Mouse (Mus musculus) spleen, postnatal 0 days (tissue): Measurements from ENCODE around the gene Efna3. TPM values are rescaled to one million over a fixed set of nuclear protein-coding genes. Genes with fewer than 3 reads are reported as not detected.

Source experiments
- polyA plus RNA-seq: library from polyadenylated mRNA; unstranded; fragments of >200 nt; fragmentation: Nextera tagmentation; extraction: Ambion mirVana; gene quantifications from 2 replicates; pipeline ENCODE4 v1.2.1, GENCODE M21; 2015

Gene Efna3
- polyA plus RNA-seq, result 0.12 and 0.20 TPM in 2 replicates

DNA sequence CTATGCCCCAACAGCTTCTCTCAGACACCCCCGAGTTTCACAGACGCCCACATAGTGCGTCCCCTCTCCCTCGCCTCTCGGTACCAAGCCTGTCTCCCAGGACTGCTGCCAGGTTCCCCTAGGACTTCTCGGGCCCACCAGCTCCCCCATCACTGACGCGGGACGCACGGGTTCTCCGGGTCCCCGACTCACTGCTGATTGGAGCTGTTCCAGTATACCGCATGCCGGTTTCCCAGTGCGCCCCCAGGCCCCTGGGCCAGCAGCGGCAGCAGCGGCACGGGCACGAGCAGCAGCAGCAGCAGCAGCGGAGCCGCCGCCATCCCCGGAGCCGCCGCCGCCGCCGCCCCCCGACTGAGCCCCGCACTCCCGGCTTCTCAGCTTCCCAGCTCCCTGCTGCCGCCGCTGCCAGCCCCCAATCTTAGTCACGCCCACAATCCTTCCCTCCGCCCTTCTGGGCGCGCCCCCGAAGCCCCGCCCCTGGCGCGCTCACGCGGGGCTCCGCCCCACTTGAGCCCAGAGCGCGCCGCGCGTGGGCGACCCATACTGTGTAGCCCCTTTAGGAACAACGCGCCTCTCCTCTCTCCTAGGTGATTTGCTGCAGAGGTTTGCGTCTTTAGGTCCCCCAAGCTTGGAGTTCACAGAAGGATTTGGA is at the start of gene Efna3:
Efna3 (minus strand) TSS at position 452 of the 652 bp plus-strand sequence.

DNA sequence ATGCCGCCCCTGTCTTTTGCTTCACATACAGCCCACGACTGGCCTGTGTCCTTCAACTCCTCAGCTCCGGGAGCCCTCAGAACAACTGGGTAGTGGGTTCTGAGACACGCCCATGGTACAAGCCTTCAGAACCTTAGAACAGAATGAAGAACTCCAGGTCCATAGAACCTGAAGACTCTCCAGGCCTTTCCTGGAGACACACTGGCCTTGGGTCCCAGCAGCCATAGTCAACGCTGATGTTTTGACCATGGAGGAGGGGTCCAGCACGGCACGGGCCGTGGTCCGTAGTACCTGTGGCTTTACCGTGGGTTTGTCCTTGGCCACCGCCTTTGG is 42.4 kb upstream of the Efna3 start, which contains the start of gene Dcst1:
Dcst1 (minus strand) TSS at position 101 of the 333 bp plus-strand sequence.

DNA sequence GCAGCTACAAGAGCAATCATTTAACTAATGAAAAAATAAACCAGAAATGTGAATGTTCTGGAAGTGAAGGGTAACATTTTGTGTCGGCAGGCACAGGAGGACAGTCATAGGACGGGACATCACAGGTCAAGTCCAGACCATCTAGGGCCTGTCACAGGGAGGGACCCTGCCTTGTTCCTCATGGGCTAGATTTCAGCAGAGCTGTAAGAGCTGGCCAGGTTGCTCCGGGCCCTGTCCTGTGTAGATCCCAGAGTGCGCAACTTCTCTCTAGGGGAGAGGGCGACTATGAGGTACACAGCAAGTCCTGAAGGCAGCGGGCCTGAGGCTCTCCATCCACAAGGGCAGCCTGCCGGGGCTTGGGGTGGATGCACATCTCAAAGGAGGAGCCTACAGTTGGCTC is 38.9 kb upstream of the Efna3 start, which contains the start of gene Dcst2:
Dcst2 (plus strand) TSS at position 301 of the 400 bp plus-strand sequence.

DNA sequence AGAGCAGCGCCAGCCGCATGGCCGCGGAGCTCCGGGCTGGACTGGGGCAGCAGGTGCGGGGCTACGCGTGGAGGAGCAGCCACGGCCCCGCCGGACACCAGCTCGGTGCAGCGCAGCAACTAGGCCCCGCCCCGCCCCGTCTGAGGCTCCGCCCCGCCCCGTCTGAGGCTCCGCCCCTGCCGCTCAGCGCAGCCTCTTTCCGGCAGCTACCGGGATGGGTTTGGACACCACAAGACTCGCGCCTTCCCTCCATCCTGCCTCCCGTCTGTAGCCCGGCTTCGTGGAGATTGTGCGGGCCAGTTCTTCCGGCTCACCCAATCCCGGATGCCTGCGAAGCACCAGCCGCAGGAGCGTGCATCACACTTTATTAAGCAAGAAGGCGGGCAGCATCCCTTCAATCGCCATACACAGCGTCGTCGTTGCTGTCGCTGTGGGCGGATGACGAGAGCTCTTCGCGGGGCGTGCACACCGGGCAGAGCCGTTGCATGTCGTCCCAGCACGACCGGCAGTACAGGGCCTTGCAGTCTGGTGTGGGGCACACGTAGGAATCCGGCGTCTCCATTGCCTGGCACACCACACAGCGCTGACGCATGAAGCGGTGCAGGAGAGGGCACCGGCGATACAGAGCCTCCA is 27.2 kb upstream of the Efna3 start, which contains the start of gene Adam15:
Adam15 (minus strand) TSS at position 128 of the 633 bp plus-strand sequence.

DNA sequence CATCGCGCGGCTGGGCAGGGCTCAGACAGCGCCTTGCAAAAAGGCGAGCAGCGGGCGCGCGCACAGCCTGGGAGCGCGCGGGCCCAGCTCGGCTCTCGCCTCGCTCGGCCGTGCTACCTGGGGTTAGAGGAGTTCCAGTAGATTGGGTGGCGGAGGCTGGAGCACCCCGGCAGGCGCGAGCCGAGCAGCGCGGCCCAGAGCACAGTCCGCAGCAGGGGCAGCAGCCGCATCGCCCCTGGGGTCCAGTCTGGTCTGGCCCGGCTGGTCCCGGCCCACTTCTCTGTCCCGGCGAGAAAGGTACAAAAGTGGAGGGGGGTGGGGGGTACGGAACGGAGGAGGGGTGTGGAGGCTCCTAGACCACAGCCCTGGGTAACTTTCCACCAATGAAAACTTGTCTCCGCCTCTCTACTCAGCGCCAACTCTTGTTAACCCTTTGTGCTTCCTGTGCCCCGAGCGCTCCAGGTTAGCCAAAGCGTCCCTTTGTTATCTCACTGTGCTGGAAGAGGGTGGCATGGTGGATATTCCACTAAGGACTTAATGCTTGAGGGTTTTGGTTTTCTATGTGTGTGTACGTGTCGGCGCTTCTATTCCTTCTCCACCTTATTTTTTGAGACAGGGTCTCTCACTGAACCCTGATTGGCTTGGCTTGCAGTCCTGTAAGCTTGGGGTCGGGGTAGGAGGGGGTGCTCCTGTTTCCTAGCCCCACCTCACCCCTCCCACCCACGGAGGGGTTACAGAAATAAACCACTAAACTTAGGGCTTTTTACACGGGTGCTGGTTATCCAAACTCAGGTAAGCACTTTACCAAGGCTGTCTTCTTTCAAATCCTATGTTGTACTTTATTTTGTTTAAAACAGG is 15.2 kb upstream of the Efna3 start, which contains the start of gene Efna4:
Efna4 (minus strand) TSS at position 308 of the 858 bp plus-strand sequence.

DNA sequence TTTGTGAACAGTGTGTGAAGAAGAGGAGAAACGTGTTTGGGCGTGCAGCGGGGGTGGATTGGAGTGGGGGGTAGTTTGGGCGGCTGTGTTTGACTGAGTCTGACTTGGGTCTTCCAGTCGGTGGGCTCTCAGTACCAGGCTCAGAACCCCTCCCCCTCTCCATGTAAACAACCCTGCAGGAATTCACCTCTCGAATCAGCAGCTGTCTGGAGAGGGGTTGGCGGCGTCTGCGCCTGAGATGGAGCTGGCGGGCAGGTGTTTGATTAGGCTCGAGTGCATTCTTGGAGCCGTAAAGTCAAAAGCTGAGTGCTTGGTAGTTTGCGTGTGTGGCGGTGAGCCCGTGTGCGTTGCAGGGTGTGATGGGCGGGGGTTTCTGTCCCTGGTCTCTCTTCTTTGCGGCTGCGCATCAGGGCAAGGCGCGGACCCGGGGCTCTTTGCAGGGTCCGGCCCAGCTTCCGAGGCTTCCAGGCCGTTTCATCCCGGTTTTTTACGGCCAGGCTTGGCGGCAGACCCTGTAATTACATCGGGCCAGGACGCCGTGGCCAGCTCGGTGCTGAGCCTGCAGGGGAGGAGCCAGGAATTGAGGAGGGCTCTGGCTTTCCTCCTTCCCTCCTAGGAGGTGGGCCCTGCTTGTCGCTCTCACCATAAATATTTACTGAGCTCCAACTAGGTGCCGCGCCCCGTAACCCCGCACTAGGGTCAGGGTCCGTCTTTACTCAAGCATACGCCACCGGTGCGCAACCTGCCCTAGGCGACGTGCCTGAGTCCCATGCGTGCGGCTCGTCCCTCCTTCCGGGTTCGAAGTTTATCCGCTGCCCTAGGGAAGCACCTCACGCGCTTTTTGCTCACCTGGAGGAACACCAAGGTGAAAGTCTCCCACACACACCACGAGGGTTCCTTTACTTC is 41.9 kb downstream of the Efna3 start, which contains the start of gene Efna1:
Efna1 (minus strand) TSS at position 537 of the 906 bp plus-strand sequence.

DNA sequence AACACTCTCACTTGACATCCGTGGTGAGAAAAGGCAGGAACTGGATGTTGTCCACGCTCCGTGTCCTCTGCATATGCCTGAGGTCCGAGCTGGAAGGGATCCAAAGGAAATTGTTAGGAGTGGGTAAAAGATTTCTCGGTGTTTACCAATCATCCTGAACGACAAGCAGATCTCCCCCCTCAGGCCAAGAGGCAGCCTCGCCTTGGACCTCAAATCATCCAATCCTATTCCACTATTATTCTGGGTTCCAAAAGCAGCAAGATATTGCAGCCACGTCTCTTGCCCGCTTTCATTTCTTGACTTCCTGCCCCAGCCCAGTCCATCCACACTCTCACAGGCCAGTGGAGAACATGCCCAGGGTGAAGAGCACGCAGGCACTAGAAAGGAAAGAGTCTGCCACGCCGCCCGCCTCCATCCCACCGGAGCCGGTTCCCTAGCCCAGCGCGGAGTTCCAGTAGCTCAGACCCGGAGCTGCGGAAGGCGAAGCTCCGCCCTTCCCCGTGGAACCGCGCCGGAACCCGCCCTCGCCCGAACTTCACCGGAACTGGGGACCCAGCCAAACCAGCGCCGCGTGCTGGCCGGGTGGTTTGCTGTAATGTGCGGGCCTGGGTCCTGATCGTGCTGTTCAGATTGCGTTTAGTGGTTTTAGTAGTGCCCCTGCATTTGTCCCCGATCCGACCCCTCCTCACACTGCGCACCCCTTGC is 52.6 kb downstream of the Efna3 start, which contains the start of gene Slc50a1:
Slc50a1 (minus strand) TSS at position 520 of the 705 bp plus-strand sequence.

Other genes with a start within 250 kb of the Efna3 start
- 5.8 and 6.5 TPM in 2 replicates for gene Rusc1, start 229.7 kb downstream of the Efna3 start, polyA plus RNA-seq
- not detected in 2 replicates for gene Gm43738, start 221.9 kb downstream of the Efna3 start, polyA plus RNA-seq
- 52.6 and 62.7 TPM in 2 replicates for gene Fdps, start 221.0 kb downstream of the Efna3 start, polyA plus RNA-seq
- gene Pklr, start 186.8 kb downstream of the Efna3 start, polyA plus RNA-seq, result 37.9 and 48.2 TPM in 2 replicates
- gene Hcn3, start 162.8 kb downstream of the Efna3 start, polyA plus RNA-seq, result 0.87 and 0.97 TPM in 2 replicates
- gene Clk2, start 158.2 kb downstream of the Efna3 start, polyA plus RNA-seq, result 14.5 and 15.9 TPM in 2 replicates
- 51.1 and 56.9 TPM in 2 replicates for gene Scamp3, start 145.5 kb downstream of the Efna3 start, polyA plus RNA-seq
- 3.4 and 7.0 TPM in 2 replicates for gene Fam189b, start 139.8 kb downstream of the Efna3 start, polyA plus RNA-seq
- 27.4 and 34.1 TPM in 2 replicates for gene Gba, start 120.0 kb downstream of the Efna3 start, polyA plus RNA-seq
- gene Thbs3, start 107.8 kb downstream of the Efna3 start, polyA plus RNA-seq, result 4.1 and 6.7 TPM in 2 replicates
- 110 and 117 TPM in 2 replicates for gene Mtx1, start 95.9 kb downstream of the Efna3 start, polyA plus RNA-seq
- 0.24 and 0.66 TPM in 2 replicates for gene Muc1, start 93.9 kb downstream of the Efna3 start, polyA plus RNA-seq
- 142 and 145 TPM in 2 replicates for gene Krtcap2, start 77.0 kb downstream of the Efna3 start, polyA plus RNA-seq
- 0.10 and 0.32 TPM in 2 replicates for gene Trim46, start 76.7 kb downstream of the Efna3 start, polyA plus RNA-seq
- 92.8 and 112 TPM in 2 replicates for gene Dpm3, start 63.6 kb downstream of the Efna3 start, polyA plus RNA-seq
- gene Slc50a1, start 52.4 kb downstream of the Efna3 start, polyA plus RNA-seq, result 36.7 and 47.5 TPM in 2 replicates
- gene Efna1, start 41.8 kb downstream of the Efna3 start, polyA plus RNA-seq, result 12.4 and 15.9 TPM in 2 replicates
- gene Efna4, start 15.1 kb upstream of the Efna3 start, polyA plus RNA-seq, result 2.4 and 2.6 TPM in 2 replicates
- 32.1 and 39.1 TPM in 2 replicates for gene Adam15, start 27.0 kb upstream of the Efna3 start, polyA plus RNA-seq
- gene Dcst2, start 39.0 kb upstream of the Efna3 start, polyA plus RNA-seq, result 0.07 TPM in 1 of 2 replicates, not detected in the other
- 0.10 and 0.22 TPM in 2 replicates for gene Dcst1, start 42.3 kb upstream of the Efna3 start, polyA plus RNA-seq
- 2.5 and 4.8 TPM in 2 replicates for gene Zbtb7b, start 71.8 kb upstream of the Efna3 start, polyA plus RNA-seq
- not detected in 2 replicates for gene Lenep, start 79.8 kb upstream of the Efna3 start, polyA plus RNA-seq
- 17.2 and 17.7 TPM in 2 replicates for gene Flad1, start 88.9 kb upstream of the Efna3 start, polyA plus RNA-seq
- 345 and 362 TPM in 2 replicates for gene Cks1b, start 95.4 kb upstream of the Efna3 start, polyA plus RNA-seq
- gene Shc1, start 95.5 kb upstream of the Efna3 start, polyA plus RNA-seq, result 42.6 and 45.2 TPM in 2 replicates
- gene Pygo2, start 107.2 kb upstream of the Efna3 start, polyA plus RNA-seq, result 13.2 and 16.6 TPM in 2 replicates
- 19.8 and 25.3 TPM in 2 replicates for gene Pbxip1, start 113.7 kb upstream of the Efna3 start, polyA plus RNA-seq
- 25.5 and 26.8 TPM in 2 replicates for gene Pmvk, start 131.6 kb upstream of the Efna3 start, polyA plus RNA-seq
- 0.43 and 1.0 TPM in 2 replicates for gene Kcnn3, start 197.2 kb upstream of the Efna3 start, polyA plus RNA-seq